Mouse (Mus musculus) lung, adult 2 months (tissue): ENCODE results near the gene Iqcn.

ENCODE experiments used
- CTCF ChIP-seq: fragments of 200-500 bp; IDR thresholded peaks from 2 replicates; pipeline ENCODE4 v1.5.1; 2011; ENCODE audit warnings: mild to moderate bottlenecking, low read length, control low read depth; ENCODE audit not compliant: insufficient read depth
- POLR2A ChIP-seq: fragments of 200-500 bp; IDR thresholded peaks from 2 replicates; pipeline ENCODE4 v1.6.1; 2011; ENCODE audit warnings: low read depth, mild to moderate bottlenecking, control low read depth, low read length, borderline replicate concordance; ENCODE audit errors: extremely low read depth

- no peak for TF ChIP-seq POLR2A
- no peak for TF ChIP-seq CTCF
Measured at GRCm38 (mm10) chr8:70755661-70756475, 52.6 kb downstream of the Iqcn start.
